Mouse (Mus musculus) heart, embryonic 12.5 days (tissue): Measurements from ENCODE around the gene Oprl1. TPM values are rescaled to one million over a fixed set of nuclear protein-coding genes. Genes with fewer than 3 reads are reported as not detected.

Experiments
- ATAC-seq: fragments of 200-750 bp; cut with Nextera tagmentation; 2 replicates; pipeline ENCODE4 v1.8.0; 2017; ENCODE audit warnings: moderate TSS enrichment, moderate library complexity; ENCODE audit not compliant: insufficient number of reproducible peaks, low FRiP score
- H3K27ac ChIP-seq: fragments of 300-500 bp; sonication (generic); 2 replicates; pipeline ENCODE4 v1.5.1; 2016; ENCODE audit warnings: mild to moderate bottlenecking, moderate library complexity; ENCODE audit not compliant: poor library complexity, severe bottlenecking
- H3K27me3 ChIP-seq: fragments of 300-500 bp; sonication (generic); replicated peaks from 2 replicates; pipeline ENCODE4 v1.6.1; 2016; ENCODE audit warnings: mild to moderate bottlenecking, moderate library complexity
- H3K36me3 ChIP-seq: fragments of 300-500 bp; sonication (generic); 2 replicates; pipeline ENCODE4 v1.6.1; 2016; ENCODE audit warnings: mild to moderate bottlenecking, moderate library complexity
- H3K4me1 ChIP-seq: fragments of 300-500 bp; sonication (generic); replicated peaks from 2 replicates; pipeline ENCODE4 v1.6.1; 2016; ENCODE audit warnings: mild to moderate bottlenecking
- H3K4me2 ChIP-seq: fragments of 300-500 bp; sonication (generic); 2 replicates; pipeline ENCODE4 v1.6.1; 2016; ENCODE audit warnings: mild to moderate bottlenecking, moderate library complexity
- H3K4me3 ChIP-seq: fragments of 300-500 bp; sonication (generic); 2 replicates; pipeline ENCODE4 v1.5.1; 2016; ENCODE audit warnings: mild to moderate bottlenecking
- H3K9ac ChIP-seq: fragments of 300-500 bp; sonication (generic); 2 replicates; pipeline ENCODE4 v1.6.1; 2016; ENCODE audit warnings: mild to moderate bottlenecking, moderate library complexity
- H3K9me3 ChIP-seq: fragments of 300-500 bp; sonication (generic); replicated peaks from 2 replicates; pipeline ENCODE4 v1.6.1; 2016; ENCODE audit warnings: mild to moderate bottlenecking, moderate library complexity
- WGBS: fragments of 180-500 bp; shearing (Covaris S2); methylation state at CpG from one replicate; pipeline ENCODE4 v1.1.7; 2016; 5-methylcytosine and 5-hydroxymethylcytosine counted together
- polyA plus RNA-seq: library from polyadenylated mRNA; unstranded; fragments of >200 nt; fragmentation: Nextera tagmentation; extraction: Ambion mirVana; gene quantifications from 2 replicates; pipeline ENCODE4 v1.2.1, GENCODE M21; 2016

The Oprl1 gene
- polyA plus RNA-seq, 1 experiment from 2014 or later: 9.8 TPM

- Histone ChIP-seq H3K9ac (no peak overlapping the region), H3K27me3 (no peaks in the 10 kb centered on the region), H3K9me3 (no peaks in the 10 kb centered on the region), H3K4me3 (no peak overlapping the region), H3K27ac (no peak overlapping the region), H3K36me3 (peaks cover 6% of the 10 kb centered on the region), H3K4me2 (no peak overlapping the region), H3K4me1 (peaks cover 4% of the 10 kb centered on the region)
- no peak for ATAC-seq
These were observed 6.4 kb downstream of the Oprl1 start for GRCm38 (mm10) chr2:181721200-181721599.

DNA sequence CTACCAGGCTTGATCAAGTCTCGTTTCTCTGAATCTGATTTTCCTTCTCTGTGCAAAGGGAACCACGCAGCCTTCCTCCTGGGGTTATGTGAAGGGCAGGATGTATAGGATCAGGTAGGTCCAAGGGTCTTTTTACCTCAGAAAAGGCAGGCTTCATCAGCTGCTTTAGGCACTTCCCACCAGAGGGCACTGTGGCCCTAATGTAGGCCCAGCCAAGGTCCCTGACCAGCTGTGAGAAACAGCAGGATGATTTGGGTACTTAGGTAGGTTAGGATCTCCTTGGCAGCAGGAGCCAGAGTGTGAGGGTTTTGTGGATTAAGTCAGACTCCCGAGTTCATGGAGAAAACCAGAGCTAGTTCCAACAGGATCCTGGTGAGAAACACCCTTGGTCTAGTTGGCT lies 7.4 kb downstream of the Oprl1 start:
- no peak overlapping the region for H3K9ac ChIP-seq
- H3K27ac ChIP-seq: no peak overlapping the region
- peaks cover 6% of the 10 kb centered on the region for H3K36me3 ChIP-seq
- 11% methylated on average over 3 of the region's 3 CpGs for WGBS
- no peak overlapping the region for H3K4me2 ChIP-seq
- no peaks in the 10 kb centered on the region for H3K27me3 ChIP-seq
- H3K4me1 ChIP-seq: no peaks in the 10 kb centered on the region
- H3K4me3 ChIP-seq: no peak overlapping the region
- no peaks in the 10 kb centered on the region for H3K9me3 ChIP-seq
- ATAC-seq: no peak

GRCm38 (mm10) chr2:181727659-181728262 lies 12.9 kb downstream of the Oprl1 start:
- WGBS: 61% methylated on average over 9 of the region's 9 CpGs
- Histone ChIP-seq H3K36me3 (no peaks in the 10 kb centered on the region), H3K4me2 (no peak overlapping the region), H3K4me1 (no peaks in the 10 kb centered on the region), H3K4me3 (no peak overlapping the region), H3K9ac (no peak overlapping the region), H3K27me3 (no peaks in the 10 kb centered on the region), H3K9me3 (no peaks in the 10 kb centered on the region), H3K27ac (no peak overlapping the region)
- ATAC-seq: no peak

DNA sequence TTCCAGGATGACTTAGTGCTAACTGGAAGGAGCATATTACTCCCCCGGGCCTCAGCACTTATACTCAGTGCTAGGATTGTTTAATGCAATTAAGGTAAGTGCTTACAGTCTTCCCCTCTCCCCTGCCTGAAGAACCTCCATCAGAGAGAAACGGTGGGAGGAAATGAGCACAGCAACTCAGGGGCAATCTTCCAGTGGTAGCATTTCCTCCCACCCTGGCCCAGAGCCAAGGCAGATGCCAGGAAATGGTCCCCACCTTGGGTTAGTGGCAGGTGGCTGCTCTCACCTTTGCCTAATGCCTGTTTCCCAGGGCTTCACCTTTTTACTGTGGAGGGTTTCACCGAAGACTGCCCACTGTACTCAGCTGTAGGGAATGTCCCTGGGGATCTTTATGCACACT lies 15.2 kb downstream of the Oprl1 start:
- H3K9ac ChIP-seq: no peak overlapping the region
- H3K4me1 ChIP-seq: no peaks in the 10 kb centered on the region
- H3K27me3 ChIP-seq: no peaks in the 10 kb centered on the region
- no peak overlapping the region for H3K27ac ChIP-seq
- no peaks in the 10 kb centered on the region for H3K9me3 ChIP-seq
- H3K4me3 ChIP-seq: no peak overlapping the region
- H3K4me2 ChIP-seq: no peak overlapping the region
- 57% methylated on average over 3 of the region's 3 CpGs for WGBS
- no peaks in the 10 kb centered on the region for H3K36me3 ChIP-seq
- no peak for ATAC-seq

DNA sequence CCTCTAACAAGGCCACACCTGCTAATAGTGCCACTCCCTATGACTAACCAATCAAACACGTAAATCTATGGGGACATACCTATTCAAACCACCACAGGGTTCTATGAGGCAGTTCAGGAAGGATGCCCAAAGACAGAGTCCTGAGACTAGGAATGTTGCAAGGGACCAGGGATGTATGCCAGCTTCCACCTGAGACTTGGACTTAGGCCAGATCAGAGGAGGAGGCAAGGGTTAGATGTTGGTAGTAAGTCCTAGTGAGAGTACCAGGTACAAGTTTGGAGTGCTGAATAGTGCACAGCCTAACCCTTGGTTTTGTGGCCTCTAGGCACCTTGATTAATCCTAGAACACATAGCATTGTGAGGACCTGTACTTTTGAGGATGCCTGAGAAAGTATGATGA lies 37.8 kb downstream of the Oprl1 start:
- Histone ChIP-seq H3K9me3 (no peaks in the 10 kb centered on the region), H3K4me1 (no peaks in the 10 kb centered on the region), H3K9ac (no peak overlapping the region), H3K27ac (no peak overlapping the region), H3K4me2 (no peak overlapping the region), H3K27me3 (no peaks in the 10 kb centered on the region), H3K4me3 (no peak overlapping the region), H3K36me3 (no peaks in the 10 kb centered on the region)
- no peak for ATAC-seq
- WGBS: 66% methylated on average over 1 of the region's 1 CpGs

GRCm38 (mm10) chr2:181758147-181758725 lies 43.4 kb downstream of the Oprl1 start:
- H3K9me3 ChIP-seq: no peaks in the 10 kb centered on the region
- H3K4me1 ChIP-seq: no peaks in the 10 kb centered on the region
- H3K4me3 ChIP-seq: no peak overlapping the region
- no peaks in the 10 kb centered on the region for H3K36me3 ChIP-seq
- no peak overlapping the region for H3K9ac ChIP-seq
- H3K27ac ChIP-seq: no peak overlapping the region
- WGBS: 53% methylated on average over 2 of the region's 2 CpGs
- peaks cover 8% of the 10 kb centered on the region for H3K27me3 ChIP-seq
- no peak overlapping the region for H3K4me2 ChIP-seq
- ATAC-seq: no peak

GRCm38 (mm10) chr2:181759041-181759440 lies 44.2 kb downstream of the Oprl1 start:
- Histone ChIP-seq H3K27me3 (peaks cover 16% of the 10 kb centered on the region), H3K4me2 (no peak overlapping the region), H3K27ac (no peak overlapping the region), H3K36me3 (no peaks in the 10 kb centered on the region), H3K9me3 (no peaks in the 10 kb centered on the region), H3K4me3 (no peak overlapping the region), H3K4me1 (no peaks in the 10 kb centered on the region), H3K9ac (no peak overlapping the region)
- ATAC-seq: no peak
- WGBS: 37% methylated on average over 4 of the region's 4 CpGs

- H3K36me3 ChIP-seq: no peaks in the 10 kb centered on the region
- no peak within 1 kb of the TSS for H3K9ac ChIP-seq
- no peaks in the 10 kb centered on the region for H3K9me3 ChIP-seq
- no peak for ATAC-seq
- peaks cover 25% of the 10 kb centered on the region for H3K27me3 ChIP-seq
- no peak within 1 kb of the TSS for H3K4me3 ChIP-seq
- H3K27ac ChIP-seq: no peak within 1 kb of the TSS
- no peaks in the 10 kb centered on the region for H3K4me1 ChIP-seq
- no peak within 1 kb of the TSS for H3K4me2 ChIP-seq
- 46% methylated on average over 8 of the region's 8 CpGs for WGBS
These were observed 48.4 kb downstream of the Oprl1 start, which contains the start of gene Myt1 for GRCm38 (mm10) chr2:181763006-181763830. Myt1 (plus strand) TSS chr2:181763332.

GRCm38 (mm10) chr2:181763886-181764527 lies 49.2 kb downstream of the Oprl1 start:
- H3K9ac ChIP-seq: no peak overlapping the region
- peaks cover 25% of the 10 kb centered on the region for H3K27me3 ChIP-seq
- no peak overlapping the region for H3K4me2 ChIP-seq
- H3K9me3 ChIP-seq: no peaks in the 10 kb centered on the region
- no peaks in the 10 kb centered on the region for H3K36me3 ChIP-seq
- no peaks in the 10 kb centered on the region for H3K4me1 ChIP-seq
- WGBS: 40% methylated on average over 14 of the region's 14 CpGs
- no peak for ATAC-seq
- no peak overlapping the region for H3K27ac ChIP-seq
- no peak overlapping the region for H3K4me3 ChIP-seq

DNA sequence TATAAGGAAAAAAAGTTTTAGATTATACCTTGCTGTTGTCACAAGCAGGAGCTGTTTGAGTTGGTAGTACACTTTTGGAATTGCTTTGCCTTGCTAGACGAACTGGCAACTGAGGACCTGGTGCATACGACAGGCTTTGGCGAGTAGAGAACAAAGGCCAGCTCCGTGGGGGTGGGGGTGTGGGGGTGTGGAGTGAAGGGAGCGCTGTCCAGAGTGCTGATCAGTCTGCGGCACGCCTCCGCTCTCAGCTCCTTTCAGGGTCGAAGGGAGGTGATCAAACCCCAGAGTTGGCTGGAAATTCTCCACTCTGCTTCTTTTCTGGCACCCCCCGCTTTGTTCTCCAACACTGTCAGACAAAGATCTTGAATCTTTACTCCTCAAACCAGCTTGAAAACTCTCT lies 49.8 kb downstream of the Oprl1 start:
- Histone ChIP-seq H3K9ac (no peak overlapping the region), H3K9me3 (no peaks in the 10 kb centered on the region), H3K36me3 (no peaks in the 10 kb centered on the region), H3K4me1 (no peaks in the 10 kb centered on the region), H3K27ac (no peak overlapping the region), H3K27me3 (peaks cover 25% of the 10 kb centered on the region), H3K4me2 (no peak overlapping the region), H3K4me3 (no peak overlapping the region)
- WGBS: 3% methylated on average over 10 of the region's 10 CpGs
- ATAC-seq: no peak

GRCm38 (mm10) chr2:181765251-181765650 lies 50.4 kb downstream of the Oprl1 start:
- ATAC-seq: no peak

More at GRCm38 (mm10) chr2:181765251-181765650, 50.4 kb downstream of the Oprl1 start:
- Histone ChIP-seq H3K4me1 (no peaks in the 10 kb centered on the region), H3K36me3 (no peaks in the 10 kb centered on the region), H3K4me2 (no peak overlapping the region), H3K9ac (no peak overlapping the region), H3K27me3 (peaks cover 25% of the 10 kb centered on the region), H3K9me3 (no peaks in the 10 kb centered on the region), H3K4me3 (no peak overlapping the region), H3K27ac (no peak overlapping the region)
- 78% methylated on average over 4 of the region's 4 CpGs for WGBS
